Mouse (Mus musculus) T-helper 1 cell (primary cell): ENCODE measurements around the gene Iqcf6.

ENCODE experiments used
- in situ Hi-C: fragments of 300-600 bp; cut with MboI, MseI; formaldehyde crosslinking; loops from one replicate; pipeline ENCODE4 v1.15.1; 2025; ENCODE audit warnings: high pct_unique_total_duplicates

Iqcf6 gene

GRCm38 (mm10) chr9:106656820-106657219 lies 30.4 kb downstream of the Iqcf6 start:
- in situ Hi-C loops: no loop called here

DNA sequence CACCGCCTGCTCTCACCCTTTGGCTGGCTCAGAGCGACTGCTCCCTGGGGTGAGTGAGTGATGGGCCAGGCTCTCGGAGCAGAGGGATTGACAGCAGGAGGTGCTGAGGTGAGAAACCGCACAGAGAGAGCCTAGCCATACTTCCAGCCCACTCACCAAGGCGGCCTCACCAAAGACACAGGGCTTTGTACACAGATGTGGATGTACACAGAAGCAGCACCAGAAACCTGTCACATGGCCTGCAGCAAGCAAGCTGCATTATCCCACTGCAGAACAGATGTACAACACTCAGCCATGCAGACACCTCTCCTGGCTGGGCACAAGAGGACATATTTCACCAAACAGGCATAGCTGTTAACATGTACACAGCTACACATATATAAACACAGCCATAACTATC lies 31.2 kb downstream of the Iqcf6 start:
- in situ Hi-C loops: no loop called here

- in situ Hi-C loops: no loop called here
Observed at GRCm38 (mm10) chr9:106659441-106659840, 33.1 kb downstream of the Iqcf6 start.

DNA sequence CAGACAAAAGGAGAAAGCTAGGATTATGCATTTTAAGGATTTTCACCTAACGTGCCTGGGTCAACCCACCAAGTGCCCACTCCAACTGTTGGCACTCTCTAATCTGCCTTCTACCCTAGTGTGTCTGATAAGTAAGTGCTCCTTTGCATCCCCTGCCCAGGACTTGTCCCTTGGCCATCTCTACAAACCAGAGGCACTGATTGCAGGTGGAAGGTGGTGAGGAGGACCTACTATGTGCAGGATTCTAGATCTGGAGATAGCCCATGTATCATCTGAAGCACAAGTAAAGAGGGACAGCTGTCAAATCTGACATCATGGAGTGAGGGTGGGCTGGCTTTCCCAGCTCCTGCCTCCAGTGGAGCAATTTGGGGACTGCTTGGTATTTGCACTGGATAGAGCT lies 33.6 kb downstream of the Iqcf6 start:
- in situ Hi-C loops: no loop called here

- in situ Hi-C loops: no loop called here
Observed at GRCm38 (mm10) chr9:106663200-106663599, 36.8 kb downstream of the Iqcf6 start.

- in situ Hi-C loops: no loop called here
Observed at GRCm38 (mm10) chr9:106664433-106664832, 38.1 kb downstream of the Iqcf6 start.

GRCm38 (mm10) chr9:106664856-106665255 lies 38.5 kb downstream of the Iqcf6 start:
- in situ Hi-C loops: no loop called here

- in situ Hi-C loops: no loop called here
Observed at GRCm38 (mm10) chr9:106673860-106674259, 47.5 kb downstream of the Iqcf6 start.

DNA sequence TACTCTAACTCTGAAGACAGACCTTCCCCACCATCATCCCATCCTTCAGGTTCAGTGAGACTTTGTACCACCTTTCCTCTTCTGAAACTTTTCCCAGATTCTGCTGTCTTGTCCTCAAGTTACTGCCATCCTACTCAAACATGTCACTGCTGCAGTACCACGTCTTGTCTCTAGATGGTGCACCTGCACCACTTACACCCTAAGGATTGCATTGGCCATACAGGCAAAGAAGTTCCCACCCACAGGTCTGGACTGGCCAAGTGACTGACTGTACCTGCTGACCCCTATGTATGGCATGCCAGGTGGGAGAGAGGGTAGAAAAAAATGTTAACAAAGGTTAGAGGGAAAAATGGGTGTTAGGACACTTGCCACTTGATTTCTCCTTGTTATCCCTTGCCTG lies 49.1 kb downstream of the Iqcf6 start:
- in situ Hi-C loops: no loop called here

- in situ Hi-C loops: no loop called here
Observed at GRCm38 (mm10) chr9:106675965-106676364, 49.6 kb downstream of the Iqcf6 start.

DNA sequence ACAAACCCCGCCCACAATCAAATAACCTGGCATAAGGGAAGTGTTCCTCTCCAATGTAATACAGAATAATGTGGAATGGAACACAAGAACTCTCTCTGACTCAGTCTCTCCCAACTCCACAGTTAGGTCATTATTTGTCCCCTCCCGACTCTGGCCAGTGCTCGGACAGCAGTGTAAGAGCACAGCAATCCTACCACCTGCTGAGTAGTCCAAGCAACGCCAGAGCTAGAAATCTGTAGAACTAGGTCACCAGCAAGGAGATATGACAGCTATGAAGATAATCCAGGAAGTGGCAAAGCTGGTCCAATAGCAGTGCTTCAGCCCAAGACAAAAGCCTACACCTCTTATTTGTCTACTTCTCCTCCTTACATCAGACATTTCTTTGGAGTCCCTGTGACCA lies 50.2 kb downstream of the Iqcf6 start:
- in situ Hi-C loops: no loop called here
